Mouse (Mus musculus) forebrain, embryonic 14.5 days (tissue): ENCODE measurements at regions not wholly inside any gene's neighbourhood (a gene's known extent, or its start where the extent isn't known, plus 50 kb on each side); places are given as distances from the start of the nearest gene placed in this dataset.

ENCODE experiments used
- ATAC-seq: fragments of 200-750 bp; cut with Nextera tagmentation; 2 replicates; pipeline ENCODE4 v1.8.0; 2017; ENCODE audit warnings: mild to moderate bottlenecking, moderate library complexity
- DNase-seq: peaks from one replicate; pipeline ENCODE4 v3.0.0-alpha.2; 2015; ENCODE audit warnings: low spot score
- H3K27ac ChIP-seq: fragments of 300-500 bp; sonication (generic); 2 replicates; pipeline ENCODE4 v1.5.1; 2014; ENCODE audit warnings: low read depth, mild to moderate bottlenecking, control low read depth, low read length, moderate library complexity
- H3K27me3 ChIP-seq: fragments of 300-500 bp; sonication (generic); replicated peaks from 2 replicates; pipeline ENCODE4 v1.6.1; 2014; ENCODE audit warnings: low read length, control low read depth, mixed read lengths; ENCODE audit not compliant: control insufficient read depth, insufficient read depth
- H3K36me3 ChIP-seq: fragments of 300-500 bp; sonication (generic); 2 replicates; pipeline ENCODE4 v1.6.1; 2014; ENCODE audit warnings: low read length, control low read depth; ENCODE audit not compliant: control insufficient read depth, insufficient read depth
- H3K4me1 ChIP-seq: fragments of 300-500 bp; sonication (generic); 2 replicates; pipeline ENCODE4 v1.6.1; 2014; ENCODE audit warnings: antibody characterized with exemption, low read length, control low read depth; ENCODE audit not compliant: control insufficient read depth, insufficient read depth
- H3K4me2 ChIP-seq: fragments of 300-500 bp; sonication (generic); 2 replicates; pipeline ENCODE4 v1.6.1; 2014; ENCODE audit warnings: mild to moderate bottlenecking, control low read depth, low read length
- H3K4me3 ChIP-seq: fragments of 300-500 bp; sonication (generic); 2 replicates; pipeline ENCODE4 v1.5.1; 2014; ENCODE audit warnings: low read depth, low read length, control low read depth
- H3K9ac ChIP-seq: fragments of 300-500 bp; sonication (generic); 2 replicates; pipeline ENCODE4 v1.6.1; 2014; ENCODE audit warnings: mild to moderate bottlenecking, low read length, control low read depth, moderate library complexity
- H3K9me3 ChIP-seq: fragments of 300-500 bp; sonication (generic); replicated peaks from 2 replicates; pipeline ENCODE4 v1.6.1; 2016; ENCODE audit warnings: low read length, control low read depth, mixed read lengths; ENCODE audit not compliant: control insufficient read depth
- WGBS: fragments of 180-500 bp; shearing (Covaris S2); extraction: QIAGEN DNeasy Blood & Tissue Kit; methylation state at CpG from one replicate; pipeline ENCODE4 v1.1.7; 2014; 5-methylcytosine and 5-hydroxymethylcytosine counted together

- Histone ChIP-seq H3K4me3 (no peak overlapping the region), H3K9me3 (no peaks in the 10 kb centered on the region), H3K4me1 (no peaks in the 10 kb centered on the region), H3K27me3 (no peaks in the 10 kb centered on the region), H3K9ac (no peak overlapping the region), H3K27ac (no peak overlapping the region), H3K36me3 (no peaks in the 10 kb centered on the region), H3K4me2 (no peak overlapping the region)
- no peak for DNase-seq
- WGBS: 81% methylated on average over 2 of the region's 2 CpGs
- no peak for ATAC-seq
Measured at GRCm38 (mm10) chr12:112322196-112322595, 167.1 kb upstream of the A530016L24Rik start.

- no peaks in the 10 kb centered on the region for H3K27me3 ChIP-seq
Measured at GRCm38 (mm10) chr12:112327411-112327810, 161.8 kb upstream of the A530016L24Rik start.

GRCm38 (mm10) chr12:112328809-112329575 is 160.3 kb upstream of the A530016L24Rik start:
- peak; percentile 67 for DNase-seq
- peak overlapping the region; percentile 24; the same call in 1 of the 2 replicates for H3K4me2 ChIP-seq
- WGBS: 19% methylated on average over 8 of the region's 8 CpGs

More at GRCm38 (mm10) chr12:112327411-112327810, 161.8 kb upstream of the A530016L24Rik start:
- ATAC-seq: no peak
- Histone ChIP-seq H3K27ac (no peak overlapping the region), H3K36me3 (no peaks in the 10 kb centered on the region), H3K4me1 (peaks cover 30% of the 10 kb centered on the region), H3K4me2 (no peak overlapping the region), H3K9ac (no peak overlapping the region), H3K9me3 (no peaks in the 10 kb centered on the region), H3K4me3 (no peak overlapping the region)
- DNase-seq: no peak
- WGBS: 89% methylated on average over 8 of the region's 8 CpGs

GRCm38 (mm10) chr12:112329701-112330301 is 159.4 kb upstream of the A530016L24Rik start:
- no peaks in the 10 kb centered on the region for H3K9me3 ChIP-seq
- no peaks in the 10 kb centered on the region for H3K27me3 ChIP-seq
- peaks cover 52% of the 10 kb centered on the region for H3K4me1 ChIP-seq
- H3K27ac ChIP-seq: peak overlapping the region; percentile 94
- H3K36me3 ChIP-seq: no peaks in the 10 kb centered on the region
- WGBS: 3% methylated on average over 18 of the region's 18 CpGs
- DNase-seq: peak; percentile 93
- no peak overlapping the region for H3K4me3 ChIP-seq
- peak overlapping the region; percentile 29 for H3K9ac ChIP-seq
- ATAC-seq: peak; percentile 32
- peak overlapping the region; percentile 24 for H3K4me2 ChIP-seq

More at GRCm38 (mm10) chr12:112328809-112329575, 160.3 kb upstream of the A530016L24Rik start:
- H3K9ac ChIP-seq: peak overlapping the region; percentile 29
- no peaks in the 10 kb centered on the region for H3K27me3 ChIP-seq
- ATAC-seq: peak; percentile 16; the same call in 1 of the 2 replicates
- peak overlapping the region; percentile 94 for H3K27ac ChIP-seq
- no peak overlapping the region for H3K4me3 ChIP-seq
- no peaks in the 10 kb centered on the region for H3K9me3 ChIP-seq
- H3K4me1 ChIP-seq: peaks cover 45% of the 10 kb centered on the region
- H3K36me3 ChIP-seq: no peaks in the 10 kb centered on the region

GRCm38 (mm10) chr12:112330557-112330956 is 158.7 kb upstream of the A530016L24Rik start:
- Histone ChIP-seq H3K9ac (peak overlapping the region; percentile 29), H3K9me3 (no peaks in the 10 kb centered on the region), H3K27ac (peak overlapping the region; percentile 94), H3K4me2 (no peak overlapping the region), H3K4me1 (peaks cover 60% of the 10 kb centered on the region), H3K36me3 (no peaks in the 10 kb centered on the region), H3K27me3 (no peaks in the 10 kb centered on the region), H3K4me3 (no peak overlapping the region)
- DNase-seq: no peak
- 64% methylated on average over 5 of the region's 5 CpGs for WGBS
- no peak for ATAC-seq

GRCm38 (mm10) chr12:112331061-112331460 is 158.2 kb upstream of the A530016L24Rik start:
- H3K4me3 ChIP-seq: no peak overlapping the region
- no peak overlapping the region for H3K9ac ChIP-seq
- H3K27me3 ChIP-seq: no peaks in the 10 kb centered on the region
- ATAC-seq (no peak), DNase-seq (no peak)
- H3K4me2 ChIP-seq: no peak overlapping the region
- no peaks in the 10 kb centered on the region for H3K9me3 ChIP-seq
- no peaks in the 10 kb centered on the region for H3K36me3 ChIP-seq
- peak overlapping the region; percentile 94 for H3K27ac ChIP-seq
- 72% methylated on average over 16 of the region's 16 CpGs for WGBS
- peaks cover 65% of the 10 kb centered on the region for H3K4me1 ChIP-seq

- DNase-seq: peak; percentile 84
Measured at GRCm38 (mm10) chr12:112333125-112334079, 155.8 kb upstream of the A530016L24Rik start.

GRCm38 (mm10) chr12:112334106-112334855 is 155.0 kb upstream of the A530016L24Rik start:
- H3K4me1 ChIP-seq: peaks cover 77% of the 10 kb centered on the region
- 12% methylated on average over 20 of the region's 20 CpGs for WGBS
- no peaks in the 10 kb centered on the region for H3K36me3 ChIP-seq
- H3K9ac ChIP-seq: peak overlapping the region; percentile 38; the same call in 1 of the 2 replicates
- peak overlapping the region; percentile 92 for H3K27ac ChIP-seq
- no peak overlapping the region for H3K4me3 ChIP-seq
- H3K27me3 ChIP-seq: no peaks in the 10 kb centered on the region
- peak; percentile 47 for ATAC-seq
- peak; percentile 89 for DNase-seq
- H3K4me2 ChIP-seq: no peak overlapping the region; the same call in 1 of the 2 replicates
- no peaks in the 10 kb centered on the region for H3K9me3 ChIP-seq

More at GRCm38 (mm10) chr12:112333125-112334079, 155.8 kb upstream of the A530016L24Rik start:
- Histone ChIP-seq H3K4me1 (peaks cover 83% of the 10 kb centered on the region), H3K9me3 (no peaks in the 10 kb centered on the region), H3K4me3 (no peak overlapping the region), H3K27ac (peak overlapping the region; percentile 92), H3K36me3 (no peaks in the 10 kb centered on the region), H3K9ac (peak overlapping the region; percentile 38; the same call in 1 of the 2 replicates), H3K4me2 (no peak overlapping the region; the same call in 1 of the 2 replicates), H3K27me3 (no peaks in the 10 kb centered on the region)
- ATAC-seq: peak; percentile 57
- WGBS: 14% methylated on average over 19 of the region's 19 CpGs
